Mouse (Mus musculus) testis, postnatal 14 days (tissue): ENCODE results near the gene Ctdspl2.
"Not testable (repeated sequence)": the region's sequence is repeated elsewhere in the genome, so short reads cannot be mapped to it uniquely, and the experiment has no call there.

ENCODE experiments used
- DNase-seq: peaks from one replicate; pipeline ENCODE4 v3.0.0; 2021; ENCODE audit warnings: low spot score

Gene Ctdspl2

GRCm38 (mm10) chr2:121955765-121956223 is at the start of gene Ctdspl2, which contains the start of gene Mageb3:
Ctdspl2 (plus strand) TSS chr2:121956001.
Mageb3 (minus strand) TSS chr2:121956092.
- DNase-seq, result peak; percentile 95

GRCm38 (mm10) chr2:121909975-121910374 is 45.8 kb upstream of the Ctdspl2 start:
- DNase-seq, result no peak

GRCm38 (mm10) chr2:121916047-121916970 is 39.5 kb upstream of the Ctdspl2 start:
- DNase-seq, result no peak

- not testable (repeated sequence) for DNase-seq
Measured at GRCm38 (mm10) chr2:121937624-121938023, 18.2 kb upstream of the Ctdspl2 start.

GRCm38 (mm10) chr2:121943364-121943763 is 12.4 kb upstream of the Ctdspl2 start:
- no peak for DNase-seq

- no peak for DNase-seq
Measured at GRCm38 (mm10) chr2:121954971-121955656, 687 bp upstream of the Ctdspl2 start.

- peak; percentile 95 for DNase-seq
Measured at GRCm38 (mm10) chr2:121956224-121957018, 620 bp downstream of the Ctdspl2 start.

GRCm38 (mm10) chr2:121957216-121957792 is 1.5 kb downstream of the Ctdspl2 start:
- no peak for DNase-seq

GRCm38 (mm10) chr2:121995738-121996137 is 39.9 kb downstream of the Ctdspl2 start:
- no peak for DNase-seq

GRCm38 (mm10) chr2:122008832-122009231 is 53.0 kb downstream of the Ctdspl2 start:
- no peak for DNase-seq

- no peak for DNase-seq
Measured at GRCm38 (mm10) chr2:122011441-122011840, 55.6 kb downstream of the Ctdspl2 start.

GRCm38 (mm10) chr2:122018705-122019104 is 62.9 kb downstream of the Ctdspl2 start:
- no peak for DNase-seq

- no peak for DNase-seq
Measured at GRCm38 (mm10) chr2:122022284-122022683, 66.5 kb downstream of the Ctdspl2 start.

GRCm38 (mm10) chr2:122027091-122027490 is 71.3 kb downstream of the Ctdspl2 start:
- not testable (repeated sequence) for DNase-seq

- DNase-seq, result peak; percentile 91
Measured at GRCm38 (mm10) chr2:122027862-122028755, 72.3 kb downstream of the Ctdspl2 start, which contains the start of gene Eif3j1. Eif3j1 (plus strand) TSS chr2:122028546.

GRCm38 (mm10) chr2:122028756-122029700 is 73.2 kb downstream of the Ctdspl2 start:
- DNase-seq, result peak; percentile 74

- DNase-seq, result no peak
Measured at GRCm38 (mm10) chr2:122031970-122032369, 76.2 kb downstream of the Ctdspl2 start.

GRCm38 (mm10) chr2:122036064-122036463 is 80.3 kb downstream of the Ctdspl2 start:
- DNase-seq, result no peak

GRCm38 (mm10) chr2:122043926-122044325 is 88.1 kb downstream of the Ctdspl2 start:
- DNase-seq, result no peak
